Mouse (Mus musculus): Measurements from ENCODE around the gene Rbm44. TPM values are rescaled to one million over a fixed set of nuclear protein-coding genes. Genes with fewer than 3 reads are reported as not detected.

Rbm44 gene
- polyA plus RNA-seq, 1 experiment from 2014 or later = 0.90 TPM

DNA sequence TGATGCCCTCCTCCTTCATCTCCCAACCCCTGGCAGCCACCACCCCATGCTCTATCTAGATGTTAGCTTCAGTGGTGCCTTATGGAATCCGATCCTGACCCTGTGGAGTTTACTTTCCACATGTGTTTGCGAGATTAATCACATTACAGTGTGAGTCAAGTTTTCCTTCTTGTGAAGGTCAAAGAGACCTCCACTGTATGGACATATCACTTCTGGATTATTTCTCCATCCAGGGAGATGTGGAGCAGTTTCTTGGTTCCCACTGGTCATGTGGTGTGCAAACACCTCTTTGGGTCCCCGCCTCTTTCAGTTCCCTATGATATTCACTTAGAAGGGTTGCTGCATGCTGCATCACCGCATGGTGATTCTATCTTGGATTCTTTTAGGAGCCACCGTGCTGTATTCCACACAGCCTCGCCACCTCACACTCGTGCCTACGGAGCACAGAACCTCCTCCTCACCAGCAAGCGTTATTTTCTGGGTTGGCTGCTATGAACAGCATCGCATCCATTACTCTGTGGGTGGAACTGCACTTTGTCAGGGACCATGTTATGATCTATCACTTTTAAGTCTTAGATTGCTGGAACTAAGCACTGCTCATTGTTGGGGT, 44.1 kb downstream of the Rbm44 start:
- Histone ChIP-seq H3K27ac (replicated peaks) (no peak overlapping the region; the same call in 1 of the 2 replicates), H3K36me3 (replicated peaks) (no peaks in the 10 kb centered on the region), H3K27me3 (no peaks in the 10 kb centered on the region), H3K4me1 (replicated peaks) (peaks cover 19% of the 10 kb centered on the region), H3K4me2 (no peak overlapping the region), H3K9me3 (replicated peaks) (no peaks in the 10 kb centered on the region), H3K4me3 (replicated peaks) (no peak overlapping the region), H3K9ac (no peak overlapping the region)
- 70% methylated on average over 10 of the region's 10 CpGs for WGBS (ENCODE audit: insufficient replicate concordance)
- ATAC-seq (ENCODE audit: insufficient read depth) = no peak

DNA sequence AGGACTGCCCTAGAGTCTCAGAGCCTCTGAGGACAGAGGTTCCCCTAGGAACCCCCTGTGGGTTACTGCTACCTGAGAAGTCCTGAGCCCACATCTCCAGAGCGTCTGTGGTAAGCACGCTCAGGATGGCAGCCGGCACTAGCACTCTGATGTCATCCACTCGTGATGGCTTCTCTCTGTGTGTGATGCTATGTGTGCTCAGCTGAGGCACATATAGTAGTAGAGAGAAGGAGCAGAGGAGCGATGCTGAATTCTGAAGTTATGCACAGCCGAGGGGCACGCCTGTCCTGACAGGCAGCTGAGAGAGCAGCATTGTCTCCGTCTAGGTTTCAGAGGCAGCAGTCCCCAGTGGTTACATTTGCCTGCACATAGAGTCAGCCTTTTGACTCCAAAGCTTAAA, 47.3 kb downstream of the Rbm44 start:
- Histone ChIP-seq H3K9me3 (replicated peaks) (no peaks in the 10 kb centered on the region), H3K4me1 (replicated peaks) (peaks cover 14% of the 10 kb centered on the region), H3K27me3 (no peaks in the 10 kb centered on the region), H3K4me3 (replicated peaks) (no peak overlapping the region), H3K9ac (no peak overlapping the region), H3K4me2 (no peak overlapping the region), H3K27ac (replicated peaks) (no peak overlapping the region), H3K36me3 (replicated peaks) (no peaks in the 10 kb centered on the region)
- ATAC-seq (ENCODE audit: insufficient read depth) = no peak
- 73% methylated on average over 8 of the region's 8 CpGs for WGBS (ENCODE audit: insufficient replicate concordance)

DNA sequence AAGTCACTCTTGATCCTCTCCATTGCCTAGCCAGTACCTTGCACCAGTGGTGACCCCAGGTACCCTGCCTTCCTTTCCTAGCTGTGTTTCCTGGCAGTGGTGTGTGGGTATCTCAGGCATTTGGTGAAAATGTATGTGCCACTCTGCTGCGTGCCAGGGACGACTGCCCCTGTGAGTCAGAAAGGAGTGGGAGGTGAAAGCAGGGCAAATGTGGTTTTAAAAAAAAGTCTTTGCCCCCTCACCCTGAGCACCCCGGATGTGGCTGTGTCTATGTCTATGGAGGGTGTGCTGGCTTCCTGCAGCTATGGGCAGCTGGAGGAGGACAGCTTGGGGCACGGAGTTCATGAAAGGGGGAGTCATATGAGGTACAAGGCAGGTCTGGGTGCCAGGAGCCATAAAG, 48.4 kb downstream of the Rbm44 start:
- 0 out of 2 replicates have a peak, but pooled peaks cover 3% of the 10 kb centered on the region for H3K4me1 ChIP-seq (replicated peaks)
- no peak overlapping the region for H3K27ac ChIP-seq (replicated peaks)
- no peak overlapping the region for H3K4me2 ChIP-seq
- H3K36me3 ChIP-seq (replicated peaks) = no peaks in the 10 kb centered on the region
- ATAC-seq (ENCODE audit: insufficient read depth) = no peak
- no peaks in the 10 kb centered on the region for H3K27me3 ChIP-seq
- H3K9me3 ChIP-seq (replicated peaks) = no peaks in the 10 kb centered on the region
- 48% methylated on average over 4 of the region's 4 CpGs for WGBS (ENCODE audit: insufficient replicate concordance)
- H3K4me3 ChIP-seq (replicated peaks) = no peak overlapping the region
- no peak overlapping the region for H3K9ac ChIP-seq

- Histone ChIP-seq H3K9me3 (replicated peaks) (no peaks in the 10 kb centered on the region), H3K4me3 (replicated peaks) (no peak overlapping the region), H3K36me3 (replicated peaks) (no peaks in the 10 kb centered on the region), H3K9ac (no peak overlapping the region), H3K27me3 (no peaks in the 10 kb centered on the region), H3K4me1 (replicated peaks) (0 out of 2 replicates have a peak, but pooled peaks cover 3% of the 10 kb centered on the region), H3K4me2 (no peak overlapping the region), H3K27ac (replicated peaks) (no peak overlapping the region)
- 72% methylated on average over 4 of the region's 4 CpGs for WGBS (ENCODE audit: insufficient replicate concordance)
- ATAC-seq (ENCODE audit: insufficient read depth) = no peak
These were observed 48.8 kb downstream of the Rbm44 start for GRCm38 (mm10) chr1:91193680-91194079.

DNA sequence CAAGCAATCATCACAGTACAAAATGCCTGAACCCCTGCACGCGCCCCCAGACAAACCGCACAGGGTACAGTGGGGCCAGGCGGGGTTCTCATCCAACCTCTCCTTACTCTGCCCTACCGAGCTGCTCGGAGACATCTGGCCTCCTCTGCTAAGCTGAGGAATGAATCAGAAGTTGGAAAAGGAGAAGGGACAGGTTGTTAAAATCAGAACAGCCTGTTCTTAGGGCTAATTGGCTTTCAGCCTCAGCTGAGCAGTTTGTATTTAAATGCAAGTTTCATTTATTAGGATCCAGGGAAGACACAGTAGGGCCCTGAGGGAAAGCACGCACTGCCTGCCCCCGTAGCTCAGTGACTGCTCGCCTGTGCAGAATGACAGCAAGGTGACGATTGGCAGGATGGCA, 54.9 kb downstream of the Rbm44 start:
- no peak for ATAC-seq (ENCODE audit: insufficient read depth)
- WGBS (ENCODE audit: insufficient replicate concordance) = 80% methylated on average over 10 of the region's 10 CpGs

GRCm38 (mm10) chr1:91201122-91201521, 56.2 kb downstream of the Rbm44 start:
- Histone ChIP-seq H3K4me1 (replicated peaks) (no peaks in the 10 kb centered on the region), H3K9ac (no peak overlapping the region), H3K36me3 (replicated peaks) (no peaks in the 10 kb centered on the region), H3K27me3 (no peaks in the 10 kb centered on the region), H3K4me3 (replicated peaks) (no peak overlapping the region), H3K4me2 (no peak overlapping the region), H3K9me3 (replicated peaks) (no peaks in the 10 kb centered on the region), H3K27ac (replicated peaks) (no peak overlapping the region)
- WGBS (ENCODE audit: insufficient replicate concordance) = 58% methylated on average over 3 of the region's 3 CpGs
- no peak for ATAC-seq (ENCODE audit: insufficient read depth)

More for the DNA sequence above, 54.9 kb downstream of the Rbm44 start:
- H3K4me2 ChIP-seq = no peak overlapping the region
- no peaks in the 10 kb centered on the region for H3K9me3 ChIP-seq (replicated peaks)
- H3K4me3 ChIP-seq (replicated peaks) = no peak overlapping the region
- no peaks in the 10 kb centered on the region for H3K27me3 ChIP-seq
- no peaks in the 10 kb centered on the region for H3K4me1 ChIP-seq (replicated peaks)
- no peak overlapping the region for H3K27ac ChIP-seq (replicated peaks)
- no peaks in the 10 kb centered on the region for H3K36me3 ChIP-seq (replicated peaks)
- H3K9ac ChIP-seq = no peak overlapping the region

DNA sequence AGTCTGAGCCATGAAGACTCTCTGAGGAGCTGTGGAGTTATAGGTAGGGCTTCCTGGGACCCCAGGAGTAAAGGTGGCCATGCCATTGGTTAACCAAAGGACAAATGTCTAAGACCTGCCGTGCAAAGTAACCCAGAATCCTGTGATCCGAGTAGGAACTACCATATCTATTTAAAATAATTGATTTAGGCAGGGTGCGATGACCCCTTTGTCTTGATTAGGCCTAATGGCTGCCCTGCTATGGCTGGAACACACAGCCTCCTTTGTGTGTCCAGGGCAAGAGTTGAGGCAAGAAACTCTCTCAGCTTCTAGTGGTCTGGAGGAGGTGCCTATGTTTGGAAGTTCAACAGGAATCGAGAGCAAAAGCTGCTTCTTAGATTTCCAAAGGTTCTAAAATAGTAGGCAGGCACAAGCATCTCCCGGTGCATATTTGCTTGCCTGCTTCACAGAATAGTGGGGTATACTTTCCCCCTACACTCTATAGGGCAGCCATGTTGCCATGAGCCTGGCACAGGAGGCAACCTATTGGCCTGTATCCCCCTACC, 59.4 kb downstream of the Rbm44 start:
- Histone ChIP-seq H3K27ac (replicated peaks) (no peak overlapping the region), H3K27me3 (no peaks in the 10 kb centered on the region), H3K9me3 (replicated peaks) (no peaks in the 10 kb centered on the region), H3K36me3 (replicated peaks) (no peaks in the 10 kb centered on the region), H3K4me1 (replicated peaks) (no peaks in the 10 kb centered on the region), H3K9ac (no peak overlapping the region), H3K4me2 (no peak overlapping the region), H3K4me3 (replicated peaks) (no peak overlapping the region)
- WGBS (ENCODE audit: insufficient replicate concordance) = 68% methylated on average over 5 of the region's 5 CpGs
- ATAC-seq (ENCODE audit: insufficient read depth) = no peak

GRCm38 (mm10) chr1:91205651-91206050, 60.8 kb downstream of the Rbm44 start:
- Histone ChIP-seq H3K4me3 (replicated peaks) (no peak overlapping the region), H3K27me3 (no peaks in the 10 kb centered on the region), H3K4me1 (replicated peaks) (no peaks in the 10 kb centered on the region), H3K9me3 (replicated peaks) (no peaks in the 10 kb centered on the region), H3K27ac (replicated peaks) (no peak overlapping the region), H3K4me2 (no peak overlapping the region), H3K36me3 (replicated peaks) (no peaks in the 10 kb centered on the region), H3K9ac (no peak overlapping the region)
- ATAC-seq (ENCODE audit: insufficient read depth) = no peak
- WGBS (ENCODE audit: insufficient replicate concordance) = 72% methylated on average over 6 of the region's 6 CpGs

- no peaks in the 10 kb centered on the region for H3K36me3 ChIP-seq (replicated peaks)
- H3K4me1 ChIP-seq (replicated peaks) = no peaks in the 10 kb centered on the region
- ATAC-seq (ENCODE audit: insufficient read depth) = no peak
- H3K27ac ChIP-seq (replicated peaks) = no peak overlapping the region
- H3K4me3 ChIP-seq (replicated peaks) = no peak overlapping the region
- no peaks in the 10 kb centered on the region for H3K9me3 ChIP-seq (replicated peaks)
- no peaks in the 10 kb centered on the region for H3K27me3 ChIP-seq
- H3K4me2 ChIP-seq = no peak overlapping the region
- H3K9ac ChIP-seq = no peak overlapping the region
- WGBS (ENCODE audit: insufficient replicate concordance) = 71% methylated on average over 8 of the region's 8 CpGs
These were observed 61.4 kb downstream of the Rbm44 start for GRCm38 (mm10) chr1:91206336-91206735.

- no peaks in the 10 kb centered on the region for H3K27me3 ChIP-seq
- no peaks in the 10 kb centered on the region for H3K4me1 ChIP-seq (replicated peaks)
- no peaks in the 10 kb centered on the region for H3K9me3 ChIP-seq (replicated peaks)
- no peaks in the 10 kb centered on the region for H3K36me3 ChIP-seq (replicated peaks)
- ATAC-seq (ENCODE audit: insufficient read depth) = no peak
- no peak overlapping the region for H3K4me2 ChIP-seq
- no peak overlapping the region for H3K27ac ChIP-seq (replicated peaks)
- no peak overlapping the region for H3K9ac ChIP-seq
- 53% methylated on average over 5 of the region's 5 CpGs for WGBS (ENCODE audit: insufficient replicate concordance)
- no peak overlapping the region for H3K4me3 ChIP-seq (replicated peaks)
These were observed 62.0 kb downstream of the Rbm44 start for GRCm38 (mm10) chr1:91206873-91207272.

DNA sequence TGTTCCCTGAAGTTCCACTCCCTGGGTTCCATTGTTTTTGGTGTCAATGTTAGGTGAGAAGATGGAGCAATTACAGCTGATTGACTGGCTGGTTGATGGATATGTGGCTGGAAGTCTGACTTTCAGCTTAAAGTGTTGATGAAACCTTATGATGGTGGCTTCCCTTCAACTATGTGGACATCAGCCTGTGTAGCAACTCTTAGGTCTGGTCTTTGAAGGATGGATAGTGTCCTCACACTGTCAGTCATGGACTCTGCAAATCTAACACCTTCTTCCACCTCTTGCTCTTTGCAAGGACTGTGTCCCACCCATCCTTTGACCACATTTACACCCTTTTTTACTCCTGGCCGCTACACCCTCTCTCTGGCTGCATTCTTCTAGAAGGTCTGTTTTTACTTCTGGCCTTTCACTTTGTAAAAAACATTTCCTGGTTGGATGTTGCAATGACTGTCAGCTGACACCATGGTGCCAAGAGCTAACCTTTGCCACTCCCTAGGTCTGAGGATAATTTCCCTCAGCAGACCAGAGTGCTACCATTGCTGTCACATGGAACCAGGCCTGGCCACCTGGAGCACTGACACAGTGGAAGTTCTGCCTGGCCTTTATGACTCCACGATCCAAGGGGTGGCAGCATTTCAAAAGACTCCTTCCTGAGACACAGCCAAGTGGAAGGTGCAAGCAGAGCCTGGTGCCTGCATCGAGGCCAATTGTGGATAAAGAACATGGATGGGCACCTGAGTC, 62.6 kb downstream of the Rbm44 start:
- Histone ChIP-seq H3K9me3 (replicated peaks) (no peaks in the 10 kb centered on the region), H3K4me3 (replicated peaks) (no peak overlapping the region), H3K27me3 (no peaks in the 10 kb centered on the region), H3K4me2 (no peak overlapping the region), H3K9ac (no peak overlapping the region), H3K27ac (replicated peaks) (no peak overlapping the region), H3K4me1 (replicated peaks) (no peaks in the 10 kb centered on the region), H3K36me3 (replicated peaks) (no peaks in the 10 kb centered on the region)
- WGBS (ENCODE audit: insufficient replicate concordance) = 46% methylated on average over 3 of the region's 3 CpGs
- no peak for ATAC-seq (ENCODE audit: insufficient read depth)

Data from liver, embryonic 15.5 days (tissue).